Mouse (Mus musculus): ENCODE measurements around the gene Ube3c. TPM values are rescaled to one million over a fixed set of nuclear protein-coding genes. Genes with fewer than 3 reads are reported as not detected.

Ube3c gene
- polyA plus RNA-seq, 1 experiment from 2014 or later: 12.0 TPM

DNA sequence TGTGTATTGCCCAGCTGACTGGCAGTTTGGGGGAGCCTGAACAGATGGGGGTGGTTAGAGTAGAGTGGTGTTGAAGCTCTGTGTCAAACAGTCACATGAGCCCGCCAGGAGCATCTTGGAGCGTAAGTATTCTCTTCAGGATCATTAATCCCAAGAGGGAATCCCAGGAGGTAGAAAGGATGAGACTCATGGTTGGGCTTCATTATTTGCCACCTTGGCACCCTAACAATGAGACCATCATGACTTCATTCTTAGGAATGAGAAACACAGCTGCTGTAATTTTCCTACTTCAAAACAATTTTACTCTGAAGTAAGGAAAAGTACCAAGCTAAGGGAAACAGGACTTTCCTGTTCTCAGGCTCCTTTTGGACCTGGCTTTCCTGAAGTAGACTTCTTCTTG is 156.3 kb downstream of the Ube3c start:
- no peak overlapping the region for H3K27ac ChIP-seq (replicated peaks)
- 79% methylated on average over 2 of the region's 2 CpGs for WGBS (ENCODE audit: insufficient replicate concordance)
- H3K27me3 ChIP-seq: no peaks in the 10 kb centered on the region
- H3K4me3 ChIP-seq (replicated peaks): no peak overlapping the region
- no peaks in the 10 kb centered on the region for H3K4me1 ChIP-seq (replicated peaks)
- no peak for ATAC-seq (ENCODE audit: insufficient read depth)
- H3K4me2 ChIP-seq: no peak overlapping the region
- no peak overlapping the region for H3K9ac ChIP-seq
- H3K36me3 ChIP-seq (replicated peaks): no peaks in the 10 kb centered on the region
- H3K9me3 ChIP-seq (replicated peaks): no peaks in the 10 kb centered on the region

Other genes with a start within 250 kb of the Ube3c start
- gene Lmbr1, start 190.9 kb upstream of the Ube3c start, polyA plus RNA-seq (2015; fragmentation: Nextera tagmentation; extraction: Ambion mirVana): 2.3 and 2.6 TPM in 2 replicates
- 12.7 and 14.9 TPM in 2 replicates for gene Nom1, start 134.6 kb upstream of the Ube3c start, polyA plus RNA-seq (2015; fragmentation: Nextera tagmentation; extraction: Ambion mirVana)
- gene Mnx1, start 90.8 kb upstream of the Ube3c start, polyA plus RNA-seq (2015; fragmentation: Nextera tagmentation; extraction: Ambion mirVana): not detected in 2 replicates
- 71.6 and 81.4 TPM in 2 replicates for gene Dnajb6, start 166.4 kb downstream of the Ube3c start, polyA plus RNA-seq (2015; fragmentation: Nextera tagmentation; extraction: Ambion mirVana)
- gene Gm5129, start 166.7 kb downstream of the Ube3c start, polyA plus RNA-seq (2015; fragmentation: Nextera tagmentation; extraction: Ambion mirVana): not detected in 2 replicates